Mouse (Mus musculus) inflammation-experienced regulatory T-cells, adult 16 weeks (primary cell): ENCODE measurements around the gene Unc5b. TPM values are rescaled to one million over a fixed set of nuclear protein-coding genes. Genes with fewer than 3 reads are reported as not detected.

Experiments
- polyA plus RNA-seq: library from polyadenylated mRNA; unstranded; fragments of 100-300 nt; shearing (Covaris generic); gene quantifications from one replicate; pipeline ENCODE4 v1.2.1, GENCODE M21; 2017

Gene Unc5b
- polyA plus RNA-seq = not detected

DNA sequence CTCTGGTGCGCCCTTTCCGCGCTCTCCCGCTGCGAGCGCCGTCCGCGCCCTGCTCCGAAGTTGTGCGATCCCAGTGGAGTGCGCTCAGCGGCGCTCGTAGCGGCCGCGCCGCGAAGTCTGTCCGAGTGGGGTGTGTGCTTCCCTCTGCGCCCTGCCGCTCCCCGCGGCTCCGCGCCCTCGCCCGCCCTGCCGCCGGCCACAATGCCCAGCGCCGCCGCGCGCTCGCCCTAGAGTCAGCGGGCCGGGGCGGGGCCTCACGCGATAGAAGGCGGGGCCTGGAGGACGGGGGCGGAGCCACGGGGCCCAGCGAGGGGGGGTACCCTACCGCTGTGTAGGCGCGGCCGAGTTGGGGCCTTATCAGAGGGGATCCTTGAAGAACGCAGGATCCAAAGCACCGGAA is at the start of gene Unc5b:
Gene Unc5b, minus strand, starts transcription at position 203 of the 400 bp plus-strand sequence.

DNA sequence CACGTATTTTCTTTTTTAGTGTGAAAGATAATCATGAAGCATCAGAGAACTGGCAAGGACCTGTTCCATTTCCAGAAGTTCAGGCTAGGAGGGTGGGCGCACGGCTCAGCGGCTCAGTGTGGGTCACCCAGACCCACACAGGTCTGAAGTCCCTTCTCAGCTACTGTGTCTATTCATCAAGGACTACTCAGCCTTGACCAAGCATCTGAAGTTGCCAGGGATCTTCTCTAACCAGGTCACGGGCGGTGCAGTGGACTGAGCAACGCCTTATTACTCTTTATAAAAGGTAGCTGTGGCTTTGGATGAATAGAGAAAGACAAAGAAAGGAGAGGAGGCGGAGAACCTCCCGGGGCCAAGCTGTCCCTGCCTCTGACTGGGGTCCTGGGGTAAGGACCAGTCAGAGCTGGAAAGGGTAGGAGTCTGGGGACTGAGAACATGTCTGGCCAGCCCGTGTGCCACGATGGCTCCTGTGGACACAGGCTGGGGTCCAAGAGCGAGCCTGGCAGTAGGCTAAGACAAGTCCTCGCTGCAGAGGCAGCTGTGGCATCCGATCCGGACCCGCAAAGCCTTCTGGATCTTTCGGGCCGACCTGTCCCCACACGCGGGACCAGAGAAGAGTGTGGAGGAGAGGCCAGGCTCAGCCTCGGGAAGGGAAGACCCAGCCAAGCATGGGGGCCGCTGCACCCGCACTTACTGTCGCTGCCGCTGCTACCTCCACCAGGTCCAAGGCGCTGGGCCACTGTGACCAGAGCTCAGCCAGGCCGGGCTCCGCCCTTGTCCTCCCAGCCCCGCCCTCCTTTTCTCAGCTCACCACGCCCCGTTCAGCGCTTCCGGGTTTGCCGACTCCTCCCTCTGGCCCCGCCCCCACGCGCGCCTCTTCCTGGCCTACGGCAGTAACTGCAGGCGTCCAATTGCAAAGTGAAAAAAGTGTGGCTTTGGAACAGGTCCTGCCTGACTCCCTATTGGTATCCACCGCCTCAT is 79.1 kb downstream of the Unc5b start, which contains the start of gene Slc29a3:
Gene Slc29a3, minus strand, starts transcription at position 755 of the 981 bp plus-strand sequence.

Other genes starting within 250 kb of the Unc5b start
- 26.6 TPM for gene Cdh23, start 135.1 kb downstream of the Unc5b start, polyA plus RNA-seq
- 27.6 TPM for gene Slc29a3, start 78.8 kb downstream of the Unc5b start, polyA plus RNA-seq